Mouse (Mus musculus): ENCODE results near the gene A930004D18Rik.

- TF ChIP-seq CTCF (IDR thresholded peaks at IDR 0.05; ENCODE audit: borderline replicate concordance, extremely low read depth, insufficient read depth, insufficient read length) (no peak), POLR2A (IDR thresholded peaks at IDR 0.05; ENCODE audit: borderline replicate concordance, extremely low read depth, insufficient read depth, insufficient read length, poor library complexity, severe bottlenecking) (no peak)
Measured at GRCm38 (mm10) chr2:18031831-18032537, 5.6 kb downstream of the A930004D18Rik start.

Data from brain, embryonic 14.5 days (tissue).